Mouse (Mus musculus): ENCODE results near the gene Lypd5.

The Lypd5 gene

GRCm38 (mm10) chr7:24348896-24349295 lies at the start of gene Lypd5:
Gene Lypd5, plus strand, starts transcription at chr7:24349196.
- no peak for DNase-seq (ENCODE audit: extremely low spot score, low spot score)

GRCm38 (mm10) chr7:24299823-24300481 lies 49.0 kb upstream of the Lypd5 start:
- peak; percentile 43 for DNase-seq (ENCODE audit: extremely low spot score, low spot score)

- peak; percentile 79 for DNase-seq (ENCODE audit: extremely low spot score, low spot score)
Observed at GRCm38 (mm10) chr7:24300771-24301282, 48.2 kb upstream of the Lypd5 start, which contains the start of gene Zfp61. Gene Zfp61, minus strand, starts transcription at chr7:24301232.

GRCm38 (mm10) chr7:24315726-24316566 lies 33.0 kb upstream of the Lypd5 start:
- DNase-seq (ENCODE audit: extremely low spot score, low spot score) = no peak

- DNase-seq (ENCODE audit: extremely low spot score, low spot score) = peak; percentile 89
Observed at GRCm38 (mm10) chr7:24316567-24317092, 32.4 kb upstream of the Lypd5 start, which contains the start of gene Zfp94. Gene Zfp94, minus strand, starts transcription at chr7:24316666.

- no peak for DNase-seq (ENCODE audit: extremely low spot score, low spot score)
Observed at GRCm38 (mm10) chr7:24318942-24319341, 30.1 kb upstream of the Lypd5 start.

- DNase-seq (ENCODE audit: extremely low spot score, low spot score) = no peak
Observed at GRCm38 (mm10) chr7:24322593-24322992, 26.4 kb upstream of the Lypd5 start.

GRCm38 (mm10) chr7:24325197-24325596 lies 23.8 kb upstream of the Lypd5 start:
- DNase-seq (ENCODE audit: extremely low spot score, low spot score) = no peak

- peak; percentile 24 for DNase-seq (ENCODE audit: extremely low spot score, low spot score)
Observed at GRCm38 (mm10) chr7:24325675-24326128, 23.3 kb upstream of the Lypd5 start.

GRCm38 (mm10) chr7:24326273-24327135 lies 22.5 kb upstream of the Lypd5 start:
- no peak for DNase-seq (ENCODE audit: extremely low spot score, low spot score)

- DNase-seq (ENCODE audit: extremely low spot score, low spot score) = no peak
Observed at GRCm38 (mm10) chr7:24327281-24327975, 21.6 kb upstream of the Lypd5 start.

- DNase-seq (ENCODE audit: extremely low spot score, low spot score) = no peak
Observed at GRCm38 (mm10) chr7:24333304-24333986, 15.6 kb upstream of the Lypd5 start, which contains the start of gene Tescl. Gene Tescl, minus strand, starts transcription at chr7:24333936.

- peak; percentile 53 for DNase-seq (ENCODE audit: extremely low spot score, low spot score)
Observed at GRCm38 (mm10) chr7:24335699-24336309, 13.2 kb upstream of the Lypd5 start.

- DNase-seq (ENCODE audit: extremely low spot score, low spot score) = no peak
Observed at GRCm38 (mm10) chr7:24338241-24338640, 10.8 kb upstream of the Lypd5 start.

GRCm38 (mm10) chr7:24343701-24344272 lies 5.2 kb upstream of the Lypd5 start:
- DNase-seq (ENCODE audit: extremely low spot score, low spot score) = no peak

GRCm38 (mm10) chr7:24346444-24346843 lies 2.6 kb upstream of the Lypd5 start:
- no peak for DNase-seq (ENCODE audit: extremely low spot score, low spot score)

GRCm38 (mm10) chr7:24355646-24356045 lies 6.7 kb downstream of the Lypd5 start:
- DNase-seq (ENCODE audit: extremely low spot score, low spot score) = no peak

- DNase-seq (ENCODE audit: extremely low spot score, low spot score) = no peak
Observed at GRCm38 (mm10) chr7:24356081-24356480, 7.1 kb downstream of the Lypd5 start.

- no peak for DNase-seq (ENCODE audit: extremely low spot score, low spot score)
Observed at GRCm38 (mm10) chr7:24357899-24358298, 8.9 kb downstream of the Lypd5 start.

Measured in neural tube, embryonic 10.5 days (tissue).